Mouse (Mus musculus): ENCODE data around the gene Bcas1. TPM values are rescaled to one million over a fixed set of nuclear protein-coding genes. Genes with fewer than 3 reads are reported as not detected.

The Bcas1 gene
- polyA plus RNA-seq (2014; fragmentation: Nextera tagmentation; extraction: Ambion mirVana) = 1.8 and 1.9 TPM in 2 replicates

GRCm38 (mm10) chr2:170427704-170428103 lies at the start of gene Bcas1:
Gene Bcas1, minus strand, starts transcription at chr2:170427845.
- no peak within 1 kb of the TSS for H3K4me3 ChIP-seq (ENCODE audit: low read depth, low read length)
- no peaks in the 10 kb centered on the region for H3K4me1 ChIP-seq (replicated peaks; ENCODE audit: control insufficient read depth, insufficient read depth, low read length)
- no peaks in the 10 kb centered on the region for H3K36me3 ChIP-seq (ENCODE audit: control insufficient read depth, insufficient read depth, low read length)
- no peak within 1 kb of the TSS for H3K27ac ChIP-seq (ENCODE audit: low read depth, low read length)
- no peak within 1 kb of the TSS for H3K4me2 ChIP-seq (replicated peaks; ENCODE audit: low read depth, low read length)
- DNase-seq (ENCODE audit: low spot score) (no peak), ATAC-seq (ENCODE audit: low FRiP score) (no peak)
- no peaks in the 10 kb centered on the region for H3K27me3 ChIP-seq (ENCODE audit: control insufficient read depth, insufficient read depth, low read length)
- 83% methylated on average over 8 of the region's 8 CpGs for WGBS
- H3K9ac ChIP-seq (ENCODE audit: low read depth, low read length) = no peak within 1 kb of the TSS
- no peaks in the 10 kb centered on the region for H3K9me3 ChIP-seq (ENCODE audit: control insufficient read depth, low read length)

- Histone ChIP-seq H3K4me2 (replicated peaks; ENCODE audit: low read depth, low read length) (no peak overlapping the region), H3K4me1 (replicated peaks; ENCODE audit: control insufficient read depth, insufficient read depth, low read length) (no peaks in the 10 kb centered on the region), H3K36me3 (ENCODE audit: control insufficient read depth, insufficient read depth, low read length) (no peaks in the 10 kb centered on the region), H3K9ac (ENCODE audit: low read depth, low read length) (no peak overlapping the region), H3K4me3 (ENCODE audit: low read depth, low read length) (no peak overlapping the region), H3K27ac (ENCODE audit: low read depth, low read length) (no peak overlapping the region), H3K27me3 (ENCODE audit: control insufficient read depth, insufficient read depth, low read length) (no peaks in the 10 kb centered on the region), H3K9me3 (ENCODE audit: control insufficient read depth, low read length) (no peaks in the 10 kb centered on the region)
- DNase-seq (ENCODE audit: low spot score) (no peak), ATAC-seq (ENCODE audit: low FRiP score) (no peak)
- 90% methylated on average over 8 of the region's 8 CpGs for WGBS
Measured at GRCm38 (mm10) chr2:170476643-170477042, 49.0 kb upstream of the Bcas1 start.

GRCm38 (mm10) chr2:170476215-170476614 lies 48.6 kb upstream of the Bcas1 start:
- DNase-seq (ENCODE audit: low spot score) = no peak
- Histone ChIP-seq H3K4me2 (replicated peaks; ENCODE audit: low read depth, low read length) (no peak overlapping the region), H3K27ac (ENCODE audit: low read depth, low read length) (no peak overlapping the region), H3K9me3 (ENCODE audit: control insufficient read depth, low read length) (no peaks in the 10 kb centered on the region), H3K9ac (ENCODE audit: low read depth, low read length) (no peak overlapping the region), H3K4me1 (replicated peaks; ENCODE audit: control insufficient read depth, insufficient read depth, low read length) (no peaks in the 10 kb centered on the region), H3K36me3 (ENCODE audit: control insufficient read depth, insufficient read depth, low read length) (no peaks in the 10 kb centered on the region), H3K27me3 (ENCODE audit: control insufficient read depth, insufficient read depth, low read length) (no peaks in the 10 kb centered on the region), H3K4me3 (ENCODE audit: low read depth, low read length) (no peak overlapping the region)
- ATAC-seq (ENCODE audit: low FRiP score) = no peak
- WGBS = 83% methylated on average over 11 of the region's 11 CpGs

- ATAC-seq (ENCODE audit: low FRiP score) (no peak), DNase-seq (ENCODE audit: low spot score) (no peak)
- Histone ChIP-seq H3K27ac (ENCODE audit: low read depth, low read length) (no peak overlapping the region), H3K9me3 (ENCODE audit: control insufficient read depth, low read length) (no peaks in the 10 kb centered on the region), H3K4me1 (replicated peaks; ENCODE audit: control insufficient read depth, insufficient read depth, low read length) (no peaks in the 10 kb centered on the region), H3K36me3 (ENCODE audit: control insufficient read depth, insufficient read depth, low read length) (no peaks in the 10 kb centered on the region), H3K4me2 (replicated peaks; ENCODE audit: low read depth, low read length) (no peak overlapping the region), H3K4me3 (ENCODE audit: low read depth, low read length) (no peak overlapping the region), H3K27me3 (ENCODE audit: control insufficient read depth, insufficient read depth, low read length) (no peaks in the 10 kb centered on the region), H3K9ac (ENCODE audit: low read depth, low read length) (no peak overlapping the region)
- WGBS = 60% methylated on average over 3 of the region's 3 CpGs
Measured at GRCm38 (mm10) chr2:170475164-170475563, 47.5 kb upstream of the Bcas1 start.

- no peak for ATAC-seq (ENCODE audit: low FRiP score)
Measured at GRCm38 (mm10) chr2:170474125-170474524, 46.5 kb upstream of the Bcas1 start.

GRCm38 (mm10) chr2:170470591-170470990 lies 42.9 kb upstream of the Bcas1 start:
- H3K36me3 ChIP-seq (ENCODE audit: control insufficient read depth, insufficient read depth, low read length) = no peaks in the 10 kb centered on the region
- no peak overlapping the region for H3K9ac ChIP-seq (ENCODE audit: low read depth, low read length)
- no peak overlapping the region for H3K27ac ChIP-seq (ENCODE audit: low read depth, low read length)
- H3K4me3 ChIP-seq (ENCODE audit: low read depth, low read length) = no peak overlapping the region
- ATAC-seq (ENCODE audit: low FRiP score) (no peak), DNase-seq (ENCODE audit: low spot score) (no peak)
- WGBS = 80% methylated on average over 5 of the region's 5 CpGs
- no peak overlapping the region for H3K4me2 ChIP-seq (replicated peaks; ENCODE audit: low read depth, low read length)
- no peaks in the 10 kb centered on the region for H3K9me3 ChIP-seq (ENCODE audit: control insufficient read depth, low read length)
- no peaks in the 10 kb centered on the region for H3K27me3 ChIP-seq (ENCODE audit: control insufficient read depth, insufficient read depth, low read length)
- H3K4me1 ChIP-seq (replicated peaks; ENCODE audit: control insufficient read depth, insufficient read depth, low read length) = no peaks in the 10 kb centered on the region

More at GRCm38 (mm10) chr2:170474125-170474524, 46.5 kb upstream of the Bcas1 start:
- no peak for DNase-seq (ENCODE audit: low spot score)
- no peak overlapping the region for H3K4me2 ChIP-seq (replicated peaks; ENCODE audit: low read depth, low read length)
- H3K36me3 ChIP-seq (ENCODE audit: control insufficient read depth, insufficient read depth, low read length) = no peaks in the 10 kb centered on the region
- H3K27me3 ChIP-seq (ENCODE audit: control insufficient read depth, insufficient read depth, low read length) = no peaks in the 10 kb centered on the region
- H3K4me1 ChIP-seq (replicated peaks; ENCODE audit: control insufficient read depth, insufficient read depth, low read length) = no peaks in the 10 kb centered on the region
- H3K4me3 ChIP-seq (ENCODE audit: low read depth, low read length) = no peak overlapping the region
- no peak overlapping the region for H3K27ac ChIP-seq (ENCODE audit: low read depth, low read length)
- 94% methylated on average over 5 of the region's 5 CpGs for WGBS
- no peaks in the 10 kb centered on the region for H3K9me3 ChIP-seq (ENCODE audit: control insufficient read depth, low read length)
- H3K9ac ChIP-seq (ENCODE audit: low read depth, low read length) = no peak overlapping the region

- ATAC-seq (ENCODE audit: low FRiP score) = no peak; the same call in 1 of the 2 replicates
- WGBS = 12% methylated on average over 10 of the region's 10 CpGs
- Histone ChIP-seq H3K36me3 (ENCODE audit: control insufficient read depth, insufficient read depth, low read length) (no peaks in the 10 kb centered on the region), H3K27me3 (ENCODE audit: control insufficient read depth, insufficient read depth, low read length) (no peaks in the 10 kb centered on the region), H3K27ac (ENCODE audit: low read depth, low read length) (no peak overlapping the region), H3K4me3 (ENCODE audit: low read depth, low read length) (no peak overlapping the region), H3K9me3 (ENCODE audit: control insufficient read depth, low read length) (no peaks in the 10 kb centered on the region), H3K4me2 (replicated peaks; ENCODE audit: low read depth, low read length) (no peak overlapping the region), H3K9ac (ENCODE audit: low read depth, low read length) (no peak overlapping the region), H3K4me1 (replicated peaks; ENCODE audit: control insufficient read depth, insufficient read depth, low read length) (no peaks in the 10 kb centered on the region)
- peak; percentile 41 for DNase-seq (ENCODE audit: low spot score)
Measured at GRCm38 (mm10) chr2:170469616-170470308, 42.1 kb upstream of the Bcas1 start.

- DNase-seq (ENCODE audit: low spot score) (peak; percentile 41), ATAC-seq (ENCODE audit: low FRiP score) (no peak)
- Histone ChIP-seq H3K9me3 (ENCODE audit: control insufficient read depth, low read length) (no peaks in the 10 kb centered on the region), H3K27me3 (ENCODE audit: control insufficient read depth, insufficient read depth, low read length) (no peaks in the 10 kb centered on the region), H3K4me2 (replicated peaks; ENCODE audit: low read depth, low read length) (no peak overlapping the region), H3K36me3 (ENCODE audit: control insufficient read depth, insufficient read depth, low read length) (no peaks in the 10 kb centered on the region), H3K4me1 (replicated peaks; ENCODE audit: control insufficient read depth, insufficient read depth, low read length) (no peaks in the 10 kb centered on the region), H3K9ac (ENCODE audit: low read depth, low read length) (no peak overlapping the region), H3K27ac (ENCODE audit: low read depth, low read length) (no peak overlapping the region), H3K4me3 (ENCODE audit: low read depth, low read length) (no peak overlapping the region)
Measured at GRCm38 (mm10) chr2:170468009-170468408, 40.4 kb upstream of the Bcas1 start.

- no peak overlapping the region for H3K4me3 ChIP-seq (ENCODE audit: low read depth, low read length)
- H3K36me3 ChIP-seq (ENCODE audit: control insufficient read depth, insufficient read depth, low read length) = no peaks in the 10 kb centered on the region
- H3K4me1 ChIP-seq (replicated peaks; ENCODE audit: control insufficient read depth, insufficient read depth, low read length) = no peaks in the 10 kb centered on the region; the same call in 1 of the 2 replicates
- no peaks in the 10 kb centered on the region for H3K9me3 ChIP-seq (ENCODE audit: control insufficient read depth, low read length)
- no peak overlapping the region for H3K9ac ChIP-seq (ENCODE audit: low read depth, low read length)
- ATAC-seq (ENCODE audit: low FRiP score) = no peak
- H3K27ac ChIP-seq (ENCODE audit: low read depth, low read length) = no peak overlapping the region
- H3K4me2 ChIP-seq (replicated peaks; ENCODE audit: low read depth, low read length) = no peak overlapping the region
- WGBS = 72% methylated on average over 2 of the region's 4 CpGs
- no peaks in the 10 kb centered on the region for H3K27me3 ChIP-seq (ENCODE audit: control insufficient read depth, insufficient read depth, low read length)
- no peak for DNase-seq (ENCODE audit: low spot score)
Measured at GRCm38 (mm10) chr2:170464817-170465216, 37.2 kb upstream of the Bcas1 start.
